Mouse (Mus musculus) liver, embryonic 16.5 days (tissue): ENCODE results near the gene Gm11361. TPM values are rescaled to one million over a fixed set of nuclear protein-coding genes. Genes with fewer than 3 reads are reported as not detected.

Experiments used
- polyA plus RNA-seq: library from polyadenylated mRNA; unstranded; fragments of >200 nt; fragmentation: Nextera tagmentation; extraction: Ambion mirVana; gene quantifications from 2 replicates; pipeline ENCODE4 v1.2.1, GENCODE M21; 2015

The Gm11361 gene
- polyA plus RNA-seq, 1 experiment from 2014 or later: 5.6 TPM

Other genes with a start within 250 kb of the Gm11361 start
- not detected in 2 replicates for gene Prl4a1, start 241.3 kb upstream of the Gm11361 start, polyA plus RNA-seq
- not detected in 2 replicates for gene Prl5a1, start 115.0 kb upstream of the Gm11361 start, polyA plus RNA-seq